Mouse (Mus musculus) urinary bladder, postnatal 25 days (tissue): ENCODE measurements around the gene Kif1a.
"Not testable (repeated sequence)": the region's sequence is repeated elsewhere in the genome, so short reads cannot be mapped to it uniquely, and the experiment has no call there.

Experiments
- DNase-seq: peaks from one replicate; pipeline ENCODE4 v3.0.0; 2022; ENCODE audit warnings: low spot score

Gene Kif1a

DNA sequence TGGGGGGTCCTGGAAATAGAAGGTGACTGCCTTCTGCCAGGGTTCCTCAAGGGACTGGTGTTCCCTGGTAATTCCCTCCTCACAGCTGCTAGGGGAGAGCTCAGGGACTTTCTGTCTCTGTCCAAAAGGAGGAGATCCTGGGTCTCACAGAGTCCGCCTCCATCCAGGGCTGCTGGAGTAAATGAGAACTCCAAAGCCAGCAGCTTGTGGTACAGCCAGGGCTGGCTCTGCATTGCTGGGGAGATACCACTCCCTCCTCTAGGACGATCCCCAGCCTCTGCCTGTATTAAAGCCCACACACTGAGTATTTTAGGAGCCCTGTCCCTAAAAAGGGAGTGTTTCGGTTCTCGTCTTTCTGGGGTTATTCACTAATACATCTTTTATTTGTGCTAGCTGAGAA lies 81.1 kb downstream of the Kif1a start:
- DNase-seq = no peak

DNA sequence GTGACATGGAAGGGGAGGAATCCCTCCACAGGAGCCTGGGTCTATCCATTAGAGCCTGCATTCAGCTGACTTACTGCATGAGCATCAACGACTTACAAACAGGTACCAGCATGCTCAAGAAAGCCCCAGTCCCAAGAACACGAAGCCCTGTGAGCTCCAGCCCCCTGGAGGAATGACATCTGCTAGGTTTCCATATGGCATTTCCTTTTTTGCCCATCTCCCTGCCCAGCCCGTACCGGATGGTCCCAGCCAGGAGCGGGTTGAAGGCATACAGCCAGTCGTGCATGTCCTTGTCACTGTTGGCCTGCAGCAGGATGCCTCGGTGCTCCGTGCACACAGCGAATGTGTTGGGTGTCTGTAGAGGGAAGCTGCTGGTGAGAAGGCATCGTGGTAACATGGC lies 83.0 kb downstream of the Kif1a start:
- no peak for DNase-seq

DNA sequence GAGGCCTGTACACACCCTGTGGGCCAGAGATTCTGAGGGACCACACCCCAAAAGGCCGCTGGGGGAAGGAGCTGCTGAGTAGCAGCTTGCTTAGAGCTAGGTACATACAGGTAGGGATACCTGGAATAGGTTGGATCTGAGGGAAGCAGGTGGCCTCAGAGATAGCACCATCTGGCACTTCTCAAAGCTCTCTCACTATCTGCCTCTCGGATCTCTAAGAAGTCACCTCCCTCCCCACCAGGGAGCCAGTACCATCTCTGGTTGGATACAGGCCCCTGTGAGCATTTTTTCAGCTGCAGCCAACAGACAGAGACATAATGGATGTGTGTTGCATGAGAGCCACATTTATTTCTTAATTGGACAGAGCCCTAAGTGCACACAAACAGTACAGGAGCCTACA lies 86.6 kb downstream of the Kif1a start:
- no peak for DNase-seq

- peak; percentile 75 for DNase-seq
Observed at GRCm38 (mm10) chr1:93014460-93014859, 87.3 kb downstream of the Kif1a start.

- no peak for DNase-seq
Observed at GRCm38 (mm10) chr1:93013367-93013766, 88.4 kb downstream of the Kif1a start.

DNA sequence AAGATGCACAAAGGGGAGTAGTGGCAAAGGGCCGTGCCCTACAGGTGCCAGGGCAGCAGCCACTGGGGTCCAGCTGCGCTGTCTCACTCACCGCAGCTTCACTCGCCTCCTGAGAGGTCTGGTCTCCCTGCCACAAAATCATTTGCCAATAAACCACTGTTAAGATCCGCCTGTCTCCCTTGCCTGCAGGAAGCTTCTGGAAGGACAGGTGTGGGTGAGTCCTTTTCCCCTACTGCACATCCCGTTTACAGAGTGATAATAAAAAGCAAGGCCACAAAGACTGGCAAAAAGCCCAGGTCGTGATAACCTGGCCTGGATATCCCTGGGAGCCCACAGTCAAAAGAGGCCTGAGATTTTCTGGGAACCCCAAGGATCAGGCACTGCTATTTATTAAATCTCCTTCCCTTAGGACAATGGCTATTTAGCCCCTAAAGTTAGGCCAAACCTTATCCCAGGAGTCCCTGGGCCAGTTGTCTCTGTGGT lies 89.6 kb downstream of the Kif1a start:
- no peak for DNase-seq

GRCm38 (mm10) chr1:93010731-93011130 lies 91.0 kb downstream of the Kif1a start:
- no peak for DNase-seq

GRCm38 (mm10) chr1:93009196-93009595 lies 92.6 kb downstream of the Kif1a start:
- DNase-seq = no peak

DNA sequence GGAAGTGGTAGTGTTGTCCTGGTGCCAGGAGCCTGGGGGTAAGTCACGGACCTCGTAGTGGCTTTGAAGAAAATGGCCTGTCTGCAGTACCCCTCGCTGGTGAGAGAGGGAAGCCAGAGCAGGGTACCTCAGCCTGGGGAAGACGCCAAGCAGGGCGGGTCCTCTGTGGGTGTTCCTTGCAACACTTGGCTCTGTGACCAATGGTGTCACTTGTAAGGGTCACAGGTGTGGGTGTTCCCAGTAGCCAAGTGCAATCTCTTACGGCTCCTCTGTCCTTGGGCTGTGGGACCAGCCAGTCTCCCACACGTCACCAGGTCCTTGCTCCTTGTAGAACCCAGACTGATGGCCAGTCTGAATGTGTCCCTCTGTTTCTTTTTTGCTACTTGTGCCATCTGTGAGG lies 95.7 kb downstream of the Kif1a start, which contains the start of gene Aqp12:
Aqp12 (plus strand) TSS at position 274 of the 400 bp plus-strand sequence.
- DNase-seq = no peak

DNA sequence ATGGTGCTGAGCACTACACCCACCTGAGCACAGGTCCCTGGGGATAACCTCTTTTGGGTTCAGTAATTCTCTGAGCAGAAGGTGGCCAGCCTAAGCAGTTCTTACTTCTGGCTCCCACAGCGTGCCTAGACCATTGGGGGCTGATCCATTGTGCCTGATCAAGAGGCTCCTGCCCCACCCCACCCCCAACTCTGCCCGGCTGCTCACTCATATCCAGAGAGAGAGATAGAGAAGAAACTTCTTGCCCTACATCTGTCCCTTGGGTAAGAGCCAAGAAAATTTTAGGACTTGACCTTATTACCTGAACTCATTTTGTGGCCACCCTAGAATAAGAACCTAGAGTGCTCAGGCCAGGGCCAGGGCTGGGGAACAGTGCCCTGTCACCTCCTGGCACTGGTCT lies 108.9 kb downstream of the Kif1a start:
- DNase-seq = no peak

- no peak for DNase-seq
Observed at GRCm38 (mm10) chr1:92992214-92992855, 109.4 kb downstream of the Kif1a start.

- DNase-seq = no peak
Observed at GRCm38 (mm10) chr1:92989891-92990290, 111.9 kb downstream of the Kif1a start.

DNA sequence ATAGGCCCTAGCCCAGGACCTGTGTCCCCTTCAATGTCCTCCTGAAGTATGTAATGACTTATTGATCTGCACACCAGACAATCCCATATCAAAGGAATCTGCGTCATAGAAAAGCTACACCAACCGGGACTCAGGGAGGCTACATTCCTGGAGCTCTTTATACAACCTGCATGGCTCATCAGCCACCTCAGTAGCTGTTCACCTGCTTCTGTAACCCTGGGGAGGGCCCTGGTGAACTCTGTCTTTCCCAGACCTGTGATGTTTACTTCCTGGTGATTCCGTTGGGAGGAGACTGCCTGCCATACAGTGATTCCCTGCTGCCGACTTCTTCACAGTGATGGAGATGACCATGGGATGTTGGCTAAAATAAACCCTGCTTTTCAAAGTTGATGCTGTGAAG lies 112.9 kb downstream of the Kif1a start:
- DNase-seq = no peak

DNA sequence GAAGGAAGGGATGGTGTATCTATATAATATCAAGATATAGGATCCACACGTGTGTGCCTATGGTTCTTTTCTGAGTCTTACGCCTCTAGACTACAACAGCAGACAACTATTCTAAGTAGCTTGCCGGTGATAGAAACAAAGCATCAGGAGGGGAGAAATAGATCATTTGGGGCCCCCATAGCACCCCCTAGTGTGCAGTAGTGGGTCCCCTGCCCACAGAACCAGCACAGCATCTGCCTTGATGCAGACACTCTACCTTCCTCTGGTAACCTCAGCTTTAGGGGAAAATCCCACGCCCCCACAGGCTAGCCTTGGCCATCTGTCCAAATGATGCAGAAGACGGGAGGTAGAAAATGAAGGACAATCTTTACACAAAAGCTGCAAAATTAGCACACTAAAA lies 116.8 kb downstream of the Kif1a start:
- no peak for DNase-seq

DNA sequence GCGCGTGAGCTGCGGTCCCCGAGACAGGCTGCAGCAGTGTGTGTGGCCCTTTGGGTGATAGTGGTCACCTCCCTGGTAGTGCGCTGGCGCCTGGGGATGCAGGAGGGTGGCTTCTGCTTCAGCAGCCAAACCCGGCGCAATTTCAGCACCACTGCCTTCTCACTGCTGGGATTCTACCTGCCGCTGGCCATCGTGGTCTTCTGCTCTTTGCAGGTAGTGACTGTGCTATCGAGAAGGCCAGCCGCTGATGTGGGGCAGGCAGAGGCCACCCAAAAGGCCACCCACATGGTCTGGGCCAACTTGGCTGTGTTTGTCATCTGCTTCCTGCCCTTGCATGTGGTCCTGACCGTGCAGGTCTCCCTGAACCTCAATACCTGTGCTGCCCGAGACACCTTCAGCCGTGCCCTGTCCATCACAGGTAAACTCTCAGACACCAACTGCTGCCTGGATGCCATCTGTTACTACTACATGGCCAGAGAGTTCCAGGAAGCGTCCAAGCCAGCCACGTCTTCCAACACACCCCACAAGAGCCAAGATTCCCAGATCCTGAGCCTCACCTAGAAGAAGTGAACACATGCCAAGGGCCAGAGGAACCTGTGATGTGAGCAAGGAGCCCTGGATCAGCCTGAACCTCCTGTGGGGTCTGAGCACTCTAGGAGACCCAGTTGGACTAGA lies 118.7 kb downstream of the Kif1a start:
- DNase-seq = no peak

DNA sequence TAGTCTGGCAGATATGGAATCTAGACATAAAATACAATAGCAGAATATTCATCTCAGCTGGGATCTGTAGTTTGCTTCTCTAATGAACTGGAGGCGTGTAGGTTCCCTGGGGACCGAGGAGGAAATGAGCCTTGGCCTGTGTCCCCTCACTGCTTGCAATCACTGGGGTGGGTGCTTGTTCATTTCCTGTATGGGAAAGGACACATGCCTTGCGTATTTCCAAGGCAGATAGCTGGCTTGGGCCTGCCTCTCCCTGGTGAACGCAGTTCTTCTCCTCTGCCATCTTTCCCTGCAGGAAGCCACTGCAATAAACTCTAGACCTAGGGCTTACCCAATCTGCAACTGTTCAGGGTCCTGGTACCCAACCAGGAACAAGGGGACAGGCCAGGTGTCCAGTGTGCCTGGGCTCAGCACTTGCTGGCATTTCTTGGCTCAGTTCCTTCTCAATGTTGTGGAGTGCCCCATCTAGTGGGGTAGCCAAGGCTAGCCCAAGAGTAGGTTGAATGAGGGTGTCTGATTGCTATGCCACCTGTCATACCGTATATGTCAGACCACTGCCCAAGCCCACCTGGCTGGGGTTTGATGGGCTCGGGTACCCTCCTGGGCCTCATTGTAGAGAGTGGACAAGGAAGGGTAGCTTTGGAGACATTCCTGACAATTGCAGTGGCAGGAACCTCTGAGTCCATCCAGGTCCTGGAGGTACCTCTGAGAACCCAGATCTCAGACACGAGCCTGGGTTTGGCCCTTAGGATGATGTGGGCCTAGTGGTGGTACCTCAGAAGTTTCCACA lies 120.5 kb downstream of the Kif1a start:
- no peak for DNase-seq

- no peak for DNase-seq
Observed at GRCm38 (mm10) chr1:92979073-92979602, 122.6 kb downstream of the Kif1a start.

DNA sequence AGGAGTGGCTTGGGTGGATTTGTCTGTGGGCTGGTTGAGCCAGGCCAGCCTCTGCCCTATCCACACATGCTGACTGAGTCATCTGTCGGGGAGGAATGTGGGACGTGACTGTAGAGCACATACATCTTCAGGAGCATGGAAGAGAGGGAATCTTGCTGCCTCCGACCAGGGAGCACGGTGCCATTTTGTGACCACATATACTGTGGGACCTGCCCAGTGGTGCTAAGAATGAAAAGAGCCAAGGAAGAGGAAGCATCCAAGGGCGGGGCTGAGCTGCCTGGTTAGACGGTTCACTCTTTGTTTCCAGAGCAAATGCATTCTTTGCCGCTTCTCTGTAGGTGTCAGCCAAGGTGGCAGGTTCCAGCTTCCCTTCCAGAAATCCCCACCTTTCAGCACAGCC lies 123.1 kb downstream of the Kif1a start:
- no peak for DNase-seq

GRCm38 (mm10) chr1:92976141-92976566 lies 125.6 kb downstream of the Kif1a start:
- DNase-seq = no peak

GRCm38 (mm10) chr1:92972854-92973253 lies 128.9 kb downstream of the Kif1a start:
- DNase-seq = no peak

DNA sequence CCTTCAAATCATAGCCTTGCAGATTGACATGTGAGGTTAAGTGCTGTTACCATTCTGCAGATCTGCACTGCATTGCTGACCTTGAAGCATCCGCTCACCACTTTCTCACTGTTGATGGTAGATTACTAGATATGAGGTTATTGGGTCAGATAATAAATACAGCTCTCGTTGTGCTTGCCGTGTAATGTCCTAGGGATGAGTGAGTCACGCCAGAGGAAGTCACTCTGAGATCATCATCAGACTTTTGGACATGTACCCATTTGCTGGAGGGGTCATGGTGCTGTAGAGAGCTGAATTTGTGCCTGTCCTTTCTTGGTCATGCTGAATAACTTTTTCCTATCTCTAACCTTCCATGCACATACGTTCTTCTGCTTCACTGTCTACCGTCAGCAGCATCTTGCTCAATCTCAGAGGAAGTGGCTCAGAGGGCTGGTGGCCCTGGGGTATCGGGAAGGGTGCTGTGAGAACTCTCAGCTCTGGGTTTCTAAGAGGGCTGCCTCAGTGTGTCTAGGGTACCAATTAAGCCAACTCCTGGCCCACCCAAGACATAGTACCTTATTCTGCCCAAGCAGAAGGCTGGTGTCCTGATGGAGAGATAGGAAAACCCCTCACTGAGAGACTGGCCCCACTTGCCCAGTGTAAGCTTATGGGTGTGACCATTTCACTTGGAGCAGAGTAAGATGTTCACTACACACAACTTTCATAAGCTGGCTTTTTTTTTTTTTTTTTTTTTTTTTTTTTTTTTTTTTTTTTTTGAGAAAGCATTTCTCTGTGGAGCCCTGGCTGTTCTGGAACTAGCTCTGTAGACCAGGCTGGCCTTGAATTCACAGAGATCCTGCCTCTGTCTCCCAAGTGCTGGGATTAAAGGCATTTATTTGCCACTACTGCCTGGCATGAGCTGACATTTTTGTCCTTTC lies 129.6 kb downstream of the Kif1a start:
- no peak for DNase-seq

DNA sequence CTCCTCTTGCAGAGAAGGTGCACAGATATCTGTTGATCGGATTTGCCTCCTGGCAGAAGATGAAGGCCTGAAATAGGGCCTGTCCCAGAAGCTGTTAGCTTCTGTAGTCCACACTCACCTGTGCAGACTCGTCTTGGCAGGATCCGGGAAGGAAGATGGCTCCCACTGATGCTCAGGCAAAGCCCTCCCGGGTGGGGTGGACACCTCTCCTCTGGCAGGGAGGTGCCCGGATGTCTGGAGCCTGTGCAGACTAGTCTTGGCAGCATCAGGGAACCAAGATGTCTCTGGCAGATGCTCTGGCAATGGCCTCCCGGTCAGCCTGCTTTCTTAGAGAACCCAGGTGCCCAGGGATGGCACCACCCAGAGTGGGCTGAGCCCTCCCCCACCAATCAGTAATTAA lies 131.0 kb downstream of the Kif1a start:
- DNase-seq = not testable (repeated sequence)
